Mouse (Mus musculus): ENCODE data around the gene Vamp2.

DNA sequence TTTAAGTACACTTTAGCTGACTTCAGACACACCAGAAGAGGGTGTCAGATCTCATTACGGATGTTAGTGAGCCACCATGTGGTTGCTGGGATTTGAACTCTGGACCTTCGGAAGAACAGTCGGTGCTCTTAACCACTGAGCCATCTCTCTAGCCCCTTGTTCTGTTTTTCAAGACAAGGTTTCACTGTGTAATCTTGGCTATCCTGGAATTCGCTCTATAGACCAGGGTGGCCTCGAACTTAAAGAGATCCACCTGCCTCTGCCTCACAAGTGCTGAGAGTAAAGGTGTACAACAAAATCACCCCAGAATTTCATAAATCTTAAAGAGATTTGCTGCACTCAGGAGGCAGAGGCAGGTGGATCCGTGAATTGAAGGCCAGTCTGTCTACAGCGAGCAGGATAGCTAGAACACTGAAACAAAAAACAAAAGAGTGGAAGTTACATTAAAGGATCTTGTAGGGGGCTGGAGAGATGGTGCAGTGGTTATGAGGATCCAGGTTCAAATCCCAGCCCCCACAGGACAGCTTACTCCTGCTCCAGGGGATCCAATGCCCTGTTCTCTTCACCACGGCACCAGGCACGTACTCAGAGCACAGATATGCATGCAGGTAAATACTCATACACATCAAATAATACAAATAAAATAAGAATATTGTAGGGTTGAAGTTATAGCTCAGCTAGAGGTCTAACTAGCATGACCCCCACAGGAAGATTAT lies 12.4 kb upstream of the Vamp2 start:
- TF ChIP-seq CTCF (IDR thresholded peaks at IDR 0.05; ENCODE audit: low read depth, low read length) (no peak), POLR2AphosphoS5 (IDR thresholded peaks at IDR 0.05; ENCODE audit: insufficient replicate concordance, low read depth, low read length) (no peak), GATA1 (IDR thresholded peaks at IDR 0.05; ENCODE audit: borderline replicate concordance, low read length) (no peak), TAL1 (conservative IDR thresholded peaks at IDR 0.05; ENCODE audit: low read depth, low read length) (no peak)

Measured in G1E (cell line).